Mouse (Mus musculus) lung, adult 2 months (tissue): ENCODE data around the gene Nmnat3.

Experiments used
- CTCF ChIP-seq: fragments of 200-500 bp; IDR thresholded peaks from 2 replicates; pipeline ENCODE4 v1.5.1; 2011; ENCODE audit warnings: mild to moderate bottlenecking, low read length, control low read depth; ENCODE audit not compliant: insufficient read depth
- POLR2A ChIP-seq: fragments of 200-500 bp; IDR thresholded peaks from 2 replicates; pipeline ENCODE4 v1.6.1; 2011; ENCODE audit warnings: low read depth, mild to moderate bottlenecking, control low read depth, low read length, borderline replicate concordance; ENCODE audit errors: extremely low read depth

GRCm38 (mm10) chr9:98289665-98290064, 2.4 kb downstream of the Nmnat3 start:
- TF ChIP-seq POLR2A (no peak), CTCF (no peak)
